26 mouse cellular contexts compared by ENCODE assay signal in genomic region chr17:34611050-34611449, GRCm38 (mm10). TPM values are rescaled to one million over a fixed set of nuclear protein-coding genes. Genes with fewer than 3 reads are reported as not detected.
DNase-seq lines count a peak whose midpoint lies in the region; ATAC-seq and TF ChIP-seq lines count a peak whose summit lies in the region.
"Had no signal": no experiment of that assay in that cellular context is flagged by ENCODE, and none has a peak within 500 bp of the region (broad histone marks: within the 10 kb centered on the region; RNA-seq: fewer than 3 reads in every experiment).

No protein-coding gene starts in this region.

- H3K36me3 ChIP-seq in hindbrain, embryonic 13.5 days, result peaks cover 63% of the 10 kb centered on the region
- peaks cover 25% of the 10 kb centered on the region for H3K36me3 ChIP-seq in hindbrain, embryonic 16.5 days (ENCODE audit: control insufficient read depth, insufficient read depth, low read length)
- H3K36me3 ChIP-seq in limb, embryonic 12.5 days, result peaks cover 68% of the 10 kb centered on the region
- H3K36me3 ChIP-seq in limb, embryonic 10.5 days, result peaks cover 79% of the 10 kb centered on the region
- H3K36me3 ChIP-seq in G1E (replicated peaks), result peaks cover 91% of the 10 kb centered on the region

- no peak for ATAC-seq in hindbrain, embryonic 13.5 days (ENCODE audit: low FRiP score)
- ATAC-seq in hindbrain, embryonic 16.5 days, result no peak
- no peak for ATAC-seq in limb, embryonic 12.5 days (ENCODE audit: insufficient number of reproducible peaks, insufficient read depth, low FRiP score, low TSS enrichment, low read depth)
- ATAC-seq in G1E (ENCODE audit: extremely low read depth, insufficient number of reproducible peaks, low FRiP score, poor library complexity, severe bottlenecking), result no peak
- ATAC-seq in granulocyte monocyte progenitor cell, adult 5-6 weeks (replicated peaks; ENCODE audit: poor library complexity, severe bottlenecking), result no peak
- ATAC-seq: CD4-positive, CD25-positive, alpha-beta regulatory T cell, adult 4 months; forebrain, embryonic 15.5 days; intestine, postnatal 0 days; Patski had no signal

- 0 out of 2 replicates have a peak overlapping the region, but pooled peaks have one; percentile 13 for H3K9ac ChIP-seq in hindbrain, embryonic 13.5 days
- H3K9ac ChIP-seq in hindbrain, embryonic 16.5 days (ENCODE audit: low read depth, low read length), result no peak overlapping the region
- 0 out of 2 replicates have a peak overlapping the region, but pooled peaks have one; percentile 8 for H3K9ac ChIP-seq in limb, embryonic 12.5 days (replicated peaks)
- H3K9ac ChIP-seq: embryonic facial prominence, embryonic 13.5 days; forebrain, embryonic 12.5 days; forebrain, embryonic 15.5 days; heart, embryonic 13.5 days; hindbrain, embryonic 15.5 days had no signal

- no peak overlapping the region for H3K4me3 ChIP-seq in hindbrain, embryonic 13.5 days
- no peak overlapping the region for H3K4me3 ChIP-seq in hindbrain, embryonic 16.5 days (ENCODE audit: low read length)
- no peak overlapping the region for H3K4me3 ChIP-seq in limb, embryonic 12.5 days (replicated peaks)
- no peak overlapping the region for H3K4me3 ChIP-seq in limb, embryonic 10.5 days
- peak overlapping the region; percentile 6; the same call in 1 of the 2 replicates for H3K4me3 ChIP-seq in G1E (ENCODE audit: low read depth, low read length)
- H3K4me3 ChIP-seq: embryonic facial prominence, embryonic 10.5 days; embryonic facial prominence, embryonic 13.5 days; erythroblast, embryonic 14.5 days; forebrain, embryonic 12.5 days; forebrain, embryonic 15.5 days; heart, adult 2 months; heart, embryonic 10.5 days; heart, embryonic 13.5 days; hindbrain, embryonic 15.5 days had no signal

- no peak for TF ChIP-seq CTCF in G1E (IDR thresholded peaks at IDR 0.05; ENCODE audit: low read depth, low read length)

- no peak for DNase-seq in limb, embryonic 10.5 days (ENCODE audit: low spot score)
- DNase-seq in G1E (ENCODE audit: low spot score), result no peak
- DNase-seq: adrenal gland, postnatal 10 days; adrenal gland, postnatal 36 days; cerebellum, adult 11-12 months; cerebellum, adult 9-10 months; embryo, embryonic 11 days; gastrocnemius, postnatal 25 days; heart, adult 2 months; heart, postnatal 14 days; heart, postnatal 4 days had no signal

- H3K9me3 ChIP-seq in hindbrain, embryonic 13.5 days, result no peaks in the 10 kb centered on the region
- H3K9me3 ChIP-seq in hindbrain, embryonic 16.5 days (ENCODE audit: control insufficient read depth, low read length), result no peaks in the 10 kb centered on the region
- no peaks in the 10 kb centered on the region for H3K9me3 ChIP-seq in limb, embryonic 12.5 days
- H3K9me3 ChIP-seq in limb, embryonic 10.5 days (replicated peaks), result no peaks in the 10 kb centered on the region
- no peaks in the 10 kb centered on the region for H3K9me3 ChIP-seq in G1E (replicated peaks)
- H3K9me3 ChIP-seq: embryonic facial prominence, embryonic 10.5 days; embryonic facial prominence, embryonic 13.5 days; forebrain, embryonic 12.5 days; forebrain, embryonic 15.5 days; heart, embryonic 10.5 days; heart, embryonic 13.5 days; hindbrain, embryonic 15.5 days had no signal

- H3K4me2 ChIP-seq in hindbrain, embryonic 13.5 days, result no peak overlapping the region
- no peak overlapping the region for H3K4me2 ChIP-seq in hindbrain, embryonic 16.5 days (ENCODE audit: low read length)
- H3K4me2 ChIP-seq in limb, embryonic 12.5 days, result no peak overlapping the region
- H3K4me2 ChIP-seq: embryonic facial prominence, embryonic 13.5 days; forebrain, embryonic 12.5 days; forebrain, embryonic 15.5 days; heart, embryonic 13.5 days; hindbrain, embryonic 15.5 days had no signal

- WGBS in hindbrain, embryonic 13.5 days, result 88% methylated on average over 8 of the region's 8 CpGs
- 91% methylated on average over 8 of the region's 8 CpGs for WGBS in hindbrain, embryonic 16.5 days
- WGBS in limb, embryonic 12.5 days, result 95% methylated on average over 8 of the region's 8 CpGs
- WGBS in limb, embryonic 10.5 days, result 94% methylated on average over 8 of the region's 8 CpGs

- H3K4me1 ChIP-seq in hindbrain, embryonic 13.5 days (replicated peaks), result peaks cover 33% of the 10 kb centered on the region
- peaks cover 18% of the 10 kb centered on the region for H3K4me1 ChIP-seq in hindbrain, embryonic 16.5 days (ENCODE audit: control insufficient read depth, insufficient read depth, low read depth, low read length)
- peaks cover 24% of the 10 kb centered on the region for H3K4me1 ChIP-seq in limb, embryonic 12.5 days (replicated peaks)
- peaks cover 18% of the 10 kb centered on the region for H3K4me1 ChIP-seq in limb, embryonic 10.5 days
- peaks cover 99% of the 10 kb centered on the region for H3K4me1 ChIP-seq in G1E (ENCODE audit: insufficient read depth, low read depth, low read length)

- no peak overlapping the region for H3K27ac ChIP-seq in hindbrain, embryonic 13.5 days
- H3K27ac ChIP-seq in hindbrain, embryonic 16.5 days (ENCODE audit: low read depth, low read length), result no peak overlapping the region
- no peak overlapping the region for H3K27ac ChIP-seq in limb, embryonic 12.5 days
- H3K27ac ChIP-seq in limb, embryonic 10.5 days, result no peak overlapping the region
- H3K27ac ChIP-seq: embryonic facial prominence, embryonic 10.5 days; embryonic facial prominence, embryonic 13.5 days; forebrain, embryonic 12.5 days; forebrain, embryonic 15.5 days; heart, adult 2 months; heart, embryonic 10.5 days; heart, embryonic 13.5 days; hindbrain, embryonic 15.5 days had no signal

- no peaks in the 10 kb centered on the region for H3K27me3 ChIP-seq in hindbrain, embryonic 13.5 days
- H3K27me3 ChIP-seq in hindbrain, embryonic 16.5 days (replicated peaks; ENCODE audit: control insufficient read depth, insufficient read depth, low read length), result no peaks in the 10 kb centered on the region
- H3K27me3 ChIP-seq in limb, embryonic 12.5 days, result no peaks in the 10 kb centered on the region
- H3K27me3 ChIP-seq in limb, embryonic 10.5 days (ENCODE audit: low read depth, poor library complexity, severe bottlenecking), result no peaks in the 10 kb centered on the region
- H3K27me3 ChIP-seq in G1E (ENCODE audit: insufficient read depth, low read length), result no peaks in the 10 kb centered on the region
- H3K27me3 ChIP-seq: embryonic facial prominence, embryonic 13.5 days; forebrain, embryonic 12.5 days; forebrain, embryonic 15.5 days; heart, embryonic 13.5 days; hindbrain, embryonic 15.5 days; Patski had no signal

RNA-seq across cellular contexts. Expression of gene Egfl8, which starts 4.7 kb away (rescaled TPM):
- polyA plus RNA-seq in hindbrain, embryonic 13.5 days (2015; fragmentation: Nextera tagmentation; extraction: Ambion mirVana), result 11.7 and 12.9 TPM in 2 replicates
- 8.3 and 9.5 TPM in 2 replicates for polyA plus RNA-seq in hindbrain, embryonic 16.5 days (2015; fragmentation: Nextera tagmentation; extraction: Ambion mirVana)
- 3.0 and 3.4 TPM in 2 replicates for polyA plus RNA-seq in limb, embryonic 12.5 days (2016; fragmentation: Nextera tagmentation; extraction: Ambion mirVana)
- polyA plus RNA-seq in limb, embryonic 10.5 days (2016; fragmentation: Nextera tagmentation; extraction: Ambion mirVana), result 1.9 and 2.2 TPM in 2 replicates
- total RNA-seq in G1E (2014; fragmentation: Nextera tagmentation), result 1.5 TPM in 1 of 2 replicates, not detected in the other
- 0.29 and 0.93 TPM in 2 replicates for total RNA-seq in G1E (2017)
- 0.80 and 1.1 TPM in 2 replicates for polyA plus RNA-seq in G1E (2012)
- total RNA-seq in granulocyte monocyte progenitor cell, adult 5-6 weeks (2014; fragmentation: Nextera tagmentation), result 2.1 TPM in 1 of 2 replicates, not detected in the other
- not detected in 2 replicates for total RNA-seq in granulocyte monocyte progenitor cell, adult 5-6 weeks (2017)

RNA-seq across cellular contexts. Expression of gene Agpat1, which starts 7.0 kb away (rescaled TPM):
- 97.8 and 99.1 TPM in 2 replicates for polyA plus RNA-seq in hindbrain, embryonic 13.5 days (2015; fragmentation: Nextera tagmentation; extraction: Ambion mirVana)
- polyA plus RNA-seq in hindbrain, embryonic 16.5 days (2015; fragmentation: Nextera tagmentation; extraction: Ambion mirVana), result 122 and 128 TPM in 2 replicates
- polyA plus RNA-seq in limb, embryonic 12.5 days (2016; fragmentation: Nextera tagmentation; extraction: Ambion mirVana), result 50.5 and 53.4 TPM in 2 replicates
- polyA plus RNA-seq in limb, embryonic 10.5 days (2016; fragmentation: Nextera tagmentation; extraction: Ambion mirVana), result 51.0 and 55.6 TPM in 2 replicates
- total RNA-seq in G1E (2014; fragmentation: Nextera tagmentation), result 96.3 and 96.4 TPM in 2 replicates
- 24.7 and 25.8 TPM in 2 replicates for total RNA-seq in G1E (2017)
- polyA plus RNA-seq in G1E (2012), result 163 and 165 TPM in 2 replicates
- total RNA-seq in granulocyte monocyte progenitor cell, adult 5-6 weeks (2014; fragmentation: Nextera tagmentation), result 36.6 and 50.1 TPM in 2 replicates
- total RNA-seq in granulocyte monocyte progenitor cell, adult 5-6 weeks (2017), result 19.1 and 19.3 TPM in 2 replicates

RNA-seq across cellular contexts. Expression of gene Rnf5, which starts 7.6 kb away (rescaled TPM):
- polyA plus RNA-seq in hindbrain, embryonic 13.5 days (2015; fragmentation: Nextera tagmentation; extraction: Ambion mirVana), result 299 and 301 TPM in 2 replicates
- polyA plus RNA-seq in hindbrain, embryonic 16.5 days (2015; fragmentation: Nextera tagmentation; extraction: Ambion mirVana), result 281 and 296 TPM in 2 replicates
- polyA plus RNA-seq in limb, embryonic 12.5 days (2016; fragmentation: Nextera tagmentation; extraction: Ambion mirVana), result 143 and 145 TPM in 2 replicates
- 149 and 162 TPM in 2 replicates for polyA plus RNA-seq in limb, embryonic 10.5 days (2016; fragmentation: Nextera tagmentation; extraction: Ambion mirVana)
- 92.0 and 103 TPM in 2 replicates for total RNA-seq in G1E (2014; fragmentation: Nextera tagmentation)
- 17.4 and 17.7 TPM in 2 replicates for total RNA-seq in G1E (2017)
- polyA plus RNA-seq in G1E (2012), result 63.3 and 70.8 TPM in 2 replicates
- 52.2 and 64.9 TPM in 2 replicates for total RNA-seq in granulocyte monocyte progenitor cell, adult 5-6 weeks (2014; fragmentation: Nextera tagmentation)
- total RNA-seq in granulocyte monocyte progenitor cell, adult 5-6 weeks (2017), result 13.8 and 15.2 TPM in 2 replicates

RNA-seq across cellular contexts. Expression of gene Ager, which starts 13.4 kb away (rescaled TPM):
- 1.9 and 2.1 TPM in 2 replicates for polyA plus RNA-seq in hindbrain, embryonic 13.5 days (2015; fragmentation: Nextera tagmentation; extraction: Ambion mirVana)
- polyA plus RNA-seq in hindbrain, embryonic 16.5 days (2015; fragmentation: Nextera tagmentation; extraction: Ambion mirVana), result 1.3 and 1.6 TPM in 2 replicates
- 2.8 and 3.5 TPM in 2 replicates for polyA plus RNA-seq in limb, embryonic 12.5 days (2016; fragmentation: Nextera tagmentation; extraction: Ambion mirVana)
- polyA plus RNA-seq in limb, embryonic 10.5 days (2016; fragmentation: Nextera tagmentation; extraction: Ambion mirVana), result 2.6 and 3.6 TPM in 2 replicates
- total RNA-seq in G1E (2014; fragmentation: Nextera tagmentation), result 1.9 and 2.2 TPM in 2 replicates
- total RNA-seq in G1E (2017), result 2.1 TPM in 2 replicates
- polyA plus RNA-seq in G1E (2012), result 5.7 and 6.5 TPM in 2 replicates
- 1.3 and 1.9 TPM in 2 replicates for total RNA-seq in granulocyte monocyte progenitor cell, adult 5-6 weeks (2014; fragmentation: Nextera tagmentation)
- 1.3 and 2.0 TPM in 2 replicates for total RNA-seq in granulocyte monocyte progenitor cell, adult 5-6 weeks (2017)

RNA-seq across cellular contexts. Expression of gene Ppt2, which starts 17.3 kb away (rescaled TPM):
- polyA plus RNA-seq in hindbrain, embryonic 13.5 days (2015; fragmentation: Nextera tagmentation; extraction: Ambion mirVana), result 21.7 and 22.7 TPM in 2 replicates
- 19.9 and 23.5 TPM in 2 replicates for polyA plus RNA-seq in hindbrain, embryonic 16.5 days (2015; fragmentation: Nextera tagmentation; extraction: Ambion mirVana)
- polyA plus RNA-seq in limb, embryonic 12.5 days (2016; fragmentation: Nextera tagmentation; extraction: Ambion mirVana), result 15.9 and 17.6 TPM in 2 replicates
- 21.0 and 21.6 TPM in 2 replicates for polyA plus RNA-seq in limb, embryonic 10.5 days (2016; fragmentation: Nextera tagmentation; extraction: Ambion mirVana)
- total RNA-seq in G1E (2014; fragmentation: Nextera tagmentation), result 17.1 and 25.6 TPM in 2 replicates
- 5.5 and 5.8 TPM in 2 replicates for total RNA-seq in G1E (2017)
- 30.8 and 35.1 TPM in 2 replicates for polyA plus RNA-seq in G1E (2012)
- 41.9 and 45.1 TPM in 2 replicates for total RNA-seq in granulocyte monocyte progenitor cell, adult 5-6 weeks (2014; fragmentation: Nextera tagmentation)
- 20.4 and 23.3 TPM in 2 replicates for total RNA-seq in granulocyte monocyte progenitor cell, adult 5-6 weeks (2017)
